Mouse (Mus musculus) left cerebral cortex, postnatal 14 days (tissue): ENCODE data around the gene Mboat2. TPM values are rescaled to one million over a fixed set of nuclear protein-coding genes. Genes with fewer than 3 reads are reported as not detected.

Source experiments
- DNase-seq, 2 experiments: peaks; one replicate each; pipeline ENCODE4 v3.0.0; 2021 to 2022; ENCODE audit warnings: low spot score in 2 of 2, mixed read lengths in 1 of 2
- intact Hi-C: fragments of 180-260 bp; cut with DNase I; formaldehyde crosslinking; loops from one replicate; pipeline ENCODE4 v1.15.1; 2025
- long read RNA-seq, 2 experiments: library from polyadenylated mRNA; stranded (forward); transcript quantifications; one replicate each; pipeline ENCODE4 v2.0.0; 2021
- total RNA-seq, 2 experiments: library from RNA; stranded (reverse); gene quantifications; 2 replicates each; pipeline ENCODE4 v1.2.3; 2021

Mboat2 gene
- total RNA-seq: 10 to 100 TPM; 60.7 to 68.0 TPM
- long read RNA-seq, experiment 1, full-length matches to known transcripts: 29 of 45 reads
- long read RNA-seq, experiment 1, partial matches to known transcripts: 0 of 45 reads
- long read RNA-seq, experiment 1, other reads (novel, unspliced or antisense): 16 of 45 reads
- long read RNA-seq, experiment 2, full-length matches to known transcripts: 18 of 31 reads
- long read RNA-seq, experiment 2, partial matches to known transcripts: 0 of 31 reads
- long read RNA-seq, experiment 2, other reads (novel, unspliced or antisense): 13 of 31 reads

DNA sequence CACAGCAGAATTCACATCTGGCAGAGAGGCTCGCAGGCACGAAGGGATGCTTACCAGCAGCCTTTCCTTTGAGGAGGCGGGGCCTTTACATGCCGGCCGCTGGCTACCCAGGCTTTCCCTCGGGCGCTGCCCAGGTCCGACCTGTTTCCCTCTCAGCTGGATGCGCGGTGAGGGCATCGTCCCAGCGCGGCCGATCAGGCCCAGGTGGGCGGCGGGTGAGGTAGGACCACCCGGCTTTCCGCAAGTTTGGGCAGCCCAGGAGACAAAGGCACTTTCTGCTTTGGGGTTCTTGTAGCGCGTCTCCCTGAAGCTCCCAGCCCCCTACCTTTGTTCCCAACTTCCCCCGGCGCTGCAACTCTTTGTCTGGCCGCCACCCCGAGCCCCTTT is at the start of gene Mboat2:
TSS of gene Mboat2 (plus strand) at position 114 of the 387 bp plus-strand sequence.
- DNase-seq: peak in 1 of 2 experiments; percentile 22
- intact Hi-C loops: loop anchor here (5.0 kb wide), 1 partner anchor 113 kb away; no protein-coding TSS in a partner anchor

DNA sequence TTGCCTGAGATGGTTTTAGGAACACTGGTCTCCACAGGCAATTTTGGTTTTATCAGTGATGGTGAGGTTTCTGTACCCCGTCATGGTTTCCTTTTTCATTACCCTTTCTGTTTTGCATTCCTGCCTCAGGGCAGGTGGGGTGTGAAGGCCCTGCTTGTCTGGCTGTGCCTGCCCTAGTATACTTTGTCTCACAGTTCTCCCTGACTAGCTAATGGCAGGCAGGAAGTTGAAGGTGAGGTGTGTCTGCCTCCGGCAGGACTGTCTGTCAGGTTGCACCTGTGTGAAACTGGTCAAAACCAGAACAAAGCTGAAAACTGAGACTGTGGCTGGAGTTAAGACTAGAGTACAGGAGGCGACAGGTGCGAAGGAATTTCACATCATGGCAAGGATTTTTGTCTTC is 46.9 kb upstream of the Mboat2 start:
- intact Hi-C loops: no loop called here
- no peak for DNase-seq

DNA sequence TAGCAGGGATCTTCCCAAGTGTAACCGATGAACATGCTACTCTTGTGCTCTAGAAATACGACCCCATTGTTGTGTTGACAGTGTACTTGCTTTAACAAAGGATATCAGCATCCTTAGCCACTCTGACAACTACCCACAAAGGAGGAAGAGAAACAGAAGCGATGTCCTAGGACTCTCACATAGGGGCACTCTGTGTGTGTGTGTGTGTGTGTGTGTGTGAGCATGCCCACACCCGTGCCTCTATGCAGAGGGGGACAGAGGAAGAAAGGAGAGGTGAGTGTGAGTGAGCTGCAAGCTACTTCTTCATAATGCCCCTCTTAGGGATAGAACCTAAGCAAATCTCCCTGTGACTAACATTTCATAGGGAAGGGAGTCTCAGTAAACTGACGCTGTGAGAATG is 44.8 kb upstream of the Mboat2 start:
- no peak for DNase-seq
- intact Hi-C loops: no loop called here

DNA sequence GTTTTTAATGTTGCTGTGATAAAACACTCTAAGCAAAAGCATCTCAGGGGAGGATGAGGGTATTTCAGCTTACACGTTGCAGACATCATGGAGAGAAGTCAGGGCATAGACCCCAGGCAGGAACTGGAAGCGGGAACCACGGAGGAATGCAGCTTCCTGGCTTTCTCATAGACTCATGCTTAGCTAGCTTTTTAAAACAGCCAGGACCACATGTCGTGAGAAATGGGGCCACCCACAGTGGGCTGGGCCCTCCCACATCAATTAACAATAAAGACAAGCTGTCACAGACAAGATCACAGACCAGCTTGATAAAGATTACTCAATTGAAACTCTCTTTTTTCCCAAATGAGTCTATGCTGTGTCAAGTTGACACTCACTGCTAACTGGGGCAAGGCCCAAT is 44.4 kb upstream of the Mboat2 start:
- no peak for DNase-seq
- intact Hi-C loops: no loop called here

DNA sequence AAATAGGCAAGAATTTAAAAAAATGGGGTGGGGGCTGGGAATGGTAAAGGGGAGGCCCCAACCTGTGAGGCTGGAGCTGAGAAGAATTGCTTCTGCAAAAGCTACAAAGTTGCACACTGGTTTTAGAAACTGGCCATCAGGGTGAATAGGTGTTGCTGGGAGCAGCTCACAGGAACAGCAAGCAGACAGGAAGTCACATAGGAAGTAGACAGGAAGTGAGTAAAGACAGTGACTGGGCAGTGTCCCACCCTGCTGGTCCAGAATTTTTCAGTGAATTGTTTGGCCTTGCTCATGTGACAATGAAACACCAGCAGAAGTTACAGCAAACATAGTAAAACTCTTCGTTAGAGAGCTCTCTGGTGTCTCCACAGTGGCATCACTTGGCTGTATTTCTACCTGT is 41.0 kb upstream of the Mboat2 start:
- intact Hi-C loops: no loop called here
- DNase-seq: no peak

DNA sequence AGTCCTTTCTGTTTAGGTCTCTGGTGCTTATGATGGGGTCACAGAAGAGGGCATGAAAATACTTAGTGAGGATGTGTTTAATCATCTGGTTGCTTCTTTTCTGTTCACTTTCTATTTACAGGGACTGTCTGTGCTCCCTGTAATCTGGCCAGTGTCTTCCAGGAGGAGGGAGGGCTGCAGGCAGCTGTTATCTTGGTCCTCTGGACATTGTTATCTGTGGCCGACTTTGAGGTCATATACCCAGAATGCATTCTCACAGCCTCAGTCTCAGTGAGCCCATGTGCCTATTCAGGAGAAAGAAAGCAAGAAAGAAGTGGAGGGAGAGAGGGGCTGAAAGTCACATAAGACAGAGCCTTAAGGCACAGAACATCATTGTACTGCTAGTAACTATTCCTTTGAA is 19.4 kb upstream of the Mboat2 start:
- intact Hi-C loops: loop anchor here (5.0 kb wide), 1 partner anchor 34 kb away; no protein-coding TSS in a partner anchor
- DNase-seq: no peak

DNA sequence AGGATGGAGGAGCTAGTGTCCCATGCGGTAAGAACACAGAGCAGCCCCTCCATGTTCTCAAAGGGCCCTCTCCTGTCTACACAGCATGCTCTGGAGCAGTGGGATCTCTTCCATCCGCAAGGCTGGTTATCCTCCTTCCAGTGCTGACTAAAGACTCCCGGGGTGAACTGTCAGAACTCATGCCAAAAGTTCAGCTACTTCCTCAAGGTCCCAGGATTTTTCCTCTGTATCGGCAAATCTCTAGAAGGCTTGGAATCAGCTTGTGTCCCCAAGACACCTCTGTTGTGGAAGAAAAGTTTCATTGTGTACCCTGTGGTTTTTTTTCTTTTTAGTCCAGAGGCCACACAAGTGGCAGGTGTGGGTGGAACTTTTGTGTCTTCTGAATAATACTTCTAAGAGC is 18.8 kb upstream of the Mboat2 start:
- intact Hi-C loops: loop anchor here (5.0 kb wide), 1 partner anchor 35 kb away; no protein-coding TSS in a partner anchor
- no peak for DNase-seq

DNA sequence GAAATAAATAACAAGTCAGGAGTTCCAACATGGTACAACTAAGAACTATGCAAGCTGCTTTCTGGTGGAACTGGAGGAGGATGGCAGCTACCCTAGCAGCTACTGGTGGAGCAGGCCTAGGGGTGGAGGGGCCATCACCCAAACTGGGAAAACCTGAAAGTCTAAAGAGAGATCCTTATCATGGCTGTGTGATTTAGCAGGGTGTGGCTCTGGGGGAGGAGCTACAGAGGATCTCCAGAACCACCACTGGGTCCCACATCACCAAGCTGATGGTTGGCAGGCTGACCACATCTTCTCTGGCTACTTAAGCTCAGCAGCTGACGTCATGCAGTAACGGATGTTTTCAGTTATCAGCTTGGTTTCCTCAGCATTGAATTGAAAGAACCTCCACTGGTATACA is 7.8 kb upstream of the Mboat2 start:
- intact Hi-C loops: loop anchor here (10.0 kb wide), 1 partner anchor 78 kb away; no protein-coding TSS in a partner anchor

DNA sequence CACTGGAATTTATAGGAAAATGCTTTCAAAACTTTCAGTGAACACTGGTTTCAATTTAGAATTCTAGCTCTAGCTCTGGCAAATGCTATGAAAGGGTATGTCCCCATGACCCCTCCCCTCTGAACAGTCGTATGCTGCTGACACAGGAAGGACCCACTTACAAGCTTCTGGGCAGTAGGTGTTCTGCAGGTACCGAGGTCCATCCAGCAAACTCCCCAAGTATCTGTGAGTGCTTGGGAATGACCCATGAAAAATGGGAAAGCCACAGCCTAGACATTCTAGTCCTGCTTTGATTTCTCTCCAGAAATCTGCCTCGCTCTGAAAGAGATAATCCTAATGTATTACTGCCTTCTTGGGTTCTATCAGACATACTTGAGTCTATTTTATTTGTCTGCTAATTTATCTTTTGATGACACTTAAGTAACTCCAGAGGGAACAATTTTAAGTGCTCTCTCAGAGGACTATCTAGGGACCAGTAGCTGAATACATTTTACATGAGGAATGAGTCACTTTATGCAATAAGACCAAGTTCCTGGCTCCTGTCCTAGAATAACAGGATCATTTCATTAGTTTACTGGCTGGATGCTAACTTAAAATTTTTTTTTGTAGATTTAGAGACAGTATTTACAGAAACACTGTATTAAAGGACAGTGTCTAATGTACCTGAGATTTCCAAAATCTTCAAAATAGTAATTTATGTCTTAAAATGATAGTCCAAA is 6.9 kb upstream of the Mboat2 start:
- intact Hi-C loops: loop anchor here (10.0 kb wide), 1 partner anchor 79 kb away; no protein-coding TSS in a partner anchor
- DNase-seq: no peak

More for the DNA sequence above, 7.8 kb upstream of the Mboat2 start:
- DNase-seq: no peak

DNA sequence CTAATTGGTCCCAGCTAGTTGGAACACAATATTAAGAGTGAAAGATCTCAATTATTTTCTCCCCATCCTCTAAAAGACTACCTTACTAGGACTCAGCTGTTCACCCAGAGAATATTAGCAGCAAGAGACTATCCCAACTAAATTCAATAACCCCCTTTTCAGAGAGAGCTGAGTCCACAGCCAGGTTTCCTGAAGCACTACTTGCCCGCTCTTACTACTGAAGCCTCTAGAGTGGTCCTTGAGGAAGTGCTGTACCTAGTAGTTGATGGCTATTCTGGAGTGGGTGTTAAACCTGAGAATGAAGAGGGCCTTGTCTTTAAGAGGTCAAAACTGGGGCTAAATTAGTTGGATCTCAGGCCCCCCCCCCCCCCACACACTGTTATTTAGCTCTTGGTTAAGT is 593 bp upstream of the Mboat2 start:
- intact Hi-C loops: loop anchor here (5.0 kb wide), 1 partner anchor 113 kb away; no protein-coding TSS in a partner anchor

DNA sequence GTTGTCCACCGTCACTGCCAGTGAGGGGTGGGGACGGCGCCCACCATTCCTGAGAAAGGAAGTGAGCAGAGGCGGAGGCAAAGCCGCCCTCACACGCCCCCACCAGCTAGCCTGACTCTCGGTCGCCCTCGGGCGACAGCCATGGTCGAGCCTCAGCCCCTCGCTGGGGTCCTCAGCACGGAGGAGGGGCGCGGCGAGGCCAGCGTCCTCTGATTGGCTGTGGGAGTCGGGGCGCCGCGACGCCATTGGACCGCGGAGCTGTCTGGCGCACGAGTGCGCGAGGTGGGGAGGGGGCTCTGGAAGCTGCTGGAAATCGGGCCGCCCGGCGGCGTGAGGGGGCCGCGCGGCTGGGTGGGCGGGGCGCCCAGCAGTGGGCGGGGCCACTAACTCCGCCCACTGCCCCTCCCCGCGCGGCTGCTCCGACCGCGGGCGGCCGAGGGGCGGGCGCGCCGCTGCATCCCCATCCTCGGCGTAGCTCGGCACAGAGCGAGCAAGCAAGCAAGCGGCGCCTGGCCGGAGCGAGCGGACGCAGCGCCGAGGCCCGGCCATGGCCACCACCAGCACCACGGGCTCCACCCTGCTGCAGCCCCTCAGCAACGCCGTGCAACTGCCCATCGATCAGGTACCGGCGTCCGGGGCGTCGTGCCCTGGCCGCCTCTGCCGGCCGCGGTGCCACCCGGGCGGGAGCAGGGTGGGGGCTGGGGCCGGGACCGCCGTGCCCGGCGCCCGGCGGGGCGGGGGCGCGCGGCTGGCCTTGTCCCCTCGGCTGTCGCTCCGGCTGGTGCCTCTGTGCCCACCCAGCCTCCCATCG is 679 bp downstream of the Mboat2 start:
- intact Hi-C loops: loop anchor here (5.0 kb wide), 1 partner anchor 114 kb away; no protein-coding TSS in a partner anchor
- DNase-seq: peak; percentile 91 to 93

More for the DNA sequence above, 593 bp upstream of the Mboat2 start:
- no peak for DNase-seq

DNA sequence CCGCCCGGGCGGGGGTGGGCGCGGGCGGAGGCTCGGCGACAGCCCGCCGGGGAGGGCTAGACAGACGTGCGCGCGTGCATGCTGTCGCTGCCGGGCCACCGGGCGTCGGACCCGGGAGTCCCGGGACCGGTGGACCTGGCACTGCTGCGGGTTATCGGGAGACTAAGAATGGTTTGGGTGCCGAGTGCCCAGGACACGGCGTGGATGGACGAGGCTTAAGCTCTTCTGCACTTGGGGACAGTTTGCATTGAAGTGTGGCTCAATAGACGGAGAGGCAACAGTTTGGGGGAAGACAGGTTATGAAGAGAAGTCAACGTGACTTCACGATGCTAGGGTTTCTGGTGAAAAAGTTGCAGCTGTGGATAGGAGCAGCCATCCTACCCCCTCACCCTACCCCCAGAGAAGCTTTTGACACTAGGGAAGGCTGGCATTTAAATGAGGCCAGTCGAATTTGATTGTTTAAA is 1.3 kb downstream of the Mboat2 start:
- intact Hi-C loops: loop anchor here (5.0 kb wide), 1 partner anchor 115 kb away; no protein-coding TSS in a partner anchor
- DNase-seq: peak; percentile 12 to 14

DNA sequence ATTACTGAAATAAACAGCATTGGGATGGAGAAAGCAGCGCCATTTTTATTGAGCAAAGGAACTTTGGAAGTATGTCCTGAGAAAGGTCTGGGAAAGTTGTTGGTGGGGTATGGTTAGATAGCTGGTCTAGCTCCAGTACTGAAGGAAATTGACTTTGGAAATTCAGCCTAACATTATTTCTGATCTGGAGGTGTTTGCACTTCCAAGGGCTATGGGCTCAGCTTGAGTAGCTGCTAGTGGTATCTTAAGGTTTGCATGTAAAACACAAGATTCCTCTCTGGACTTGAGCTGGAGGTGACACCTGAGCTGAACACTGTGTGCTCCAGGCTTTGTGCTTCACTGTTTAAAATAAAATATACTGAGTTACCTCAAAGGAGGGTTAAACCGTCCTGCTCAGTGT is 1.8 kb downstream of the Mboat2 start:
- intact Hi-C loops: loop anchor here (5.0 kb wide), 1 partner anchor 115 kb away; no protein-coding TSS in a partner anchor
- DNase-seq: no peak

DNA sequence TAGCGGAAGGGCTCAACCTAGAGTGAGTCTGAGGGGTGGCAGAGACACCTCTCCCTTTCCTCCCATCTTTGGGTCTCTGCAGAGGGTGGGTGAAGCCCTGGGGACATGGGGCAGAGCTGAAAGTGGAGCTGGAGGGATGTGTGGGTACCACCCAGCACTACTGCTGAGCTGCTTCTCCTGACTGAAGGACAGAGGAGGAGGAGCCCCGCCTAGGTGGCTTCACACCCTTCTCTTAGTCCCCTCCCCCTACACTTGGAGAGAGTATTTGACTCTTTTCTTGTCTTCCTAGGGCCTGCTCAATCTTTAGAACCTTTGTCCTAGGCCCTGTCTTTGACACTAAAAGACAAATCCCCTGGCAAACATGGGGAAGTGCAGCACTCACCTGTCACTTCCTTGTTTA is 7.3 kb downstream of the Mboat2 start:
- intact Hi-C loops: loop anchor here (5.0 kb wide), 1 partner anchor 109 kb away; no protein-coding TSS in a partner anchor

DNA sequence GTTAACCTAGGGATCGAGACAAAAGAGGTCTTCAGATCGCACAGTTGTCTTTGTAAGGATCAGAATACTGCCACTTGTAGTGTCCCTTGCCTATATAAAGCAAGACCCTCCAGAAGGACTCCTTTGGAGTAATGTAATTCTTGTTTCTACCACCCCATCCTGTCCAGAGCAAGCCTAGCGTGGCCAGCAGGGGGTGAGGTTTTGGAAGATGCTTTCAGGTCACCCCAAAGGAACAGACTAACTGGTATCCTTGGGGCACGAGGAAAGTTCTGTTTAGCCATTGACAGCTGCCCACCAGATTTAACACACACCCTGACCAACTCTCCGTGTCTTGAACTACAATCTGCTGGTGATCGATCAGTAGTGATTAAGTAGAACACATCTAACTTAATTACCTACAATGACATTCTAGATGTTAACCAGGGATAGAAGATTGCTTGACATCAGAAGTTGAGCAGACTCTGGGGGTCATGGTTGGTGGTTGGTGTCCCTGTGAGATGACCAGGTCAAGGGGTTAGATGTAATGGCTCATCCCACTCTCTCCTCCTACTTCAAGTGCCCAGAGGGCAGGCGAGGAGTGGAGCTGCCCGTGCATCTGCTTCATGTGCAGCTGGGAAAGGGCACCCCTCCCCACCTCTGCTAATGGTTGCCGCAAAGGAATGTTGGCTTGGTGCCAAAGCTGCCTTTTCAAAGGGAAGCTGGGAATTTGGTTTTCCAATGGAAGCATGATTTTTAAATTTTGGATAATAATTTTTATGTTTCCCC is 10.6 kb downstream of the Mboat2 start:
- no peak for DNase-seq
- intact Hi-C loops: no loop called here

More for the DNA sequence above, 7.3 kb downstream of the Mboat2 start:
- DNase-seq: no peak

DNA sequence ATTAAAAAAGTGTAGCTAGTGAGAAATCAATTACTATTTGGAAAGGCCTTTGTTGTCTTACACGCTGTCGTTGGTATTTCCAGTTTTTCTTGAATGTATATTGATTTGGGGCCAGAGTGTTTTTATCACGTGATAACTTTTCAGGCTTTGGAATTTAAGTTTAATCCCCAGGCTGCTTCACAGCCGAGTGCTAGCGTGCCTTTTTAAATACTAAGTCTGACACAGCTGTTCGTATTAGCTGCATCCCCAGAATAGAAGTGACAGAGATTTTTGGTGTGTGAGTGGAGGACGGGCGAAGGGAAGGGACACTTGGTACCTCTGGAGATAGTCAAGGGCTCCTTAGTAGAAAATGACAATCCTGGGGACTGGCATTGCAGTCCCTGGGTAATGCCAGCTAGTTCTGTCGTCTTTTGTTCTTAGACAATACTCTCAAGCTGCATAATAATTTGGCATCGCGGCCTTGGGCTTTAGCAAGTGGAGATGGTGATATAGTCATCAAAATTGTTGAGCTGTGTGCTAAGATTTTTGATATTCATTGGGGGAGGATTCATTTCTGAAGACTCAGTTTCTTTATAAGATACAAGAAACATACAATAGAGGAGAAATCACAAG is 11.7 kb downstream of the Mboat2 start:
- DNase-seq: no peak
- intact Hi-C loops: no loop called here

DNA sequence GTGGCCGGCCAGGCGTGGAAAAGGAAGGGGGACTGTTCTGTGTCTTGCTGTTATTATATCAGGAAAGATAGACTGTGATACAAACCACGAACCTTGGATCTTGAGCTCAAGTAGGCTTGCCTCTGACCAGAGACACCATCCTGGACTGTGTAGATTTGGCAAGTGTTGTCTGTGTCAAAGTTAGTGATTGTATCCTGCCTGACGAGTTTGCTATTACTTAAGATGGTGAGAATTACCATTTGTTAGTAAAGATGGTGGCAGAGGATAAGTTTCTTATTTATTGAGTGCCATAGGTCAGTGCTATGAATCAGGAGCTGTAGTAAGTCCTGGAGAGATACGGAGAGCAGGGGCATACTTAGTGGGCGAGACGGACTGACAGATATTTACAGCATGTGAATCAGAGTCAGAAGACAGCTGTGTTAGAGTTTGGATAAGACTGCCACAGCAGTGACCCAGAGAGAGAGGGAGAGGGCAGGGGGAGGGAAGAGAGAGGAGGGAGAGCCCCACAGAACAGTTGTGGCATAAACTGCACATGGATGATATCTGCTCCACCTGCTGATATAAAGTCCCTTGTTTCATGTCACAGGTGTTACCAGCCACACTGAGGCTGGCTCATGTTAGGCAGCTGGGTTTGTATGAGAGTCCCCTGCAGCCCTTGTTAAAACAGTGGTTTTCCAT is 12.9 kb downstream of the Mboat2 start:
- intact Hi-C loops: no loop called here
- DNase-seq: no peak

DNA sequence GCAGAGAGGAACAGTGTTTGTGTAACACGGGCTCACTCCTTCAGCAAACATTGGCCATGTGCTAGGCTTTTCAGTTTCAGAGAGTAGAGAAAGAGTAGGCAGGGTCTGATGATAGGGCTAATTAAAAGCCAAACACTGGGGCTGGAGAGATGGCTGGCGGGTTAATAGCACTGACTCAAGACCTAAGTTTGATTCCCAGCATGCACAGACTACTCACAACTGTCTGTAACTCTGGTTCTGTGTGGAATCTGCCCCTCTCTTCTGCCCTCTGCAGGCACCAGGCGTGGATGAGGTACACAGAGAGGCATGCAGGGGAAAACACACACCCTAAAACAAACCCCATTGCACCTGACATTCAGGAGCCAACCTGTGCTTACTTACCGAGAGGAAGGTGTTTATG is 14.7 kb downstream of the Mboat2 start:
- no peak for DNase-seq
- intact Hi-C loops: no loop called here
